Comparison of ENCODE assay signal across 8 mouse cellular contexts in the genomic region with DNA sequence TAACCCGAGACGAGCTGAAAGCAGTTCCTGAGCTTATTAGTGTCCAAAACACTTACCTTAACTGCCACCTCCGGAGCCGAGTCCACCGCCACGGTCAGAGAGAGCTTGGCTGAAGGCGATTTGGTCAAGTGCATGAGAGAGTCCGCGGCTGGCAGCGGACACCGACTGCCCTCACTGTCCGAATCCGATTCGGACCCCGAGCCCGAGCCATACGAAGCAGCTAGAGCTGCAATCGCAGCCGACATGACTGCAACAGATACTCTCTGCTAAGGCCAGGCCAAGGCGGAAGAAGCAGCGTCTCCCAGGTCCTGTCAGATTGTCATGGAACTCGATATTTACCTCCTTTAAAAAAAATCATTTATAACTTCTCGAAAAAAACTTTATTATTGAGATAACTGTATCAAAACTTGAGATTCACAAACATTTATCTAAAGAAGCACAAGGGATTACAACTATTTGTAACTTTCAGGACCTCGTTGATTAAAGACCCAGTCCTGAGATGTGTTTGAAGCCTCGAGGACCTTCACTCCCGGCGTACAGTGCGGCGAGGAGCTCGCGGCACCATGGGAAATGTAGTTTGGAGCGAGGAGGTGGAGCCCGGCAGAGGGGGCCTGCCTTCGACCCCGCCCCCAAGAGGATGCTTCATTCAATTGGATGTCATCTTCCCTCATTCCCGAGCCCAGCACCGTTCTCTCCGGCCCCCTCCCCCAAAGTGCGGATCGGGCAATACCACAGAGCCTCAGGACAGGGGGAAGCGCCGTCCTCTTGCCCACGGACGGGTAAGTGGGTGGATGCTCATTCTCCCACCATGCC. TPM values are rescaled to one million over a fixed set of nuclear protein-coding genes. Genes with fewer than 3 reads are reported as not detected.
DNase-seq lines count a peak whose midpoint lies in the region; ATAC-seq lines count a peak whose summit lies in the region.

A gene (minus strand): TSS at position 481 of the 813 bp plus-strand sequence.
A gene (plus strand): TSS at position 645 of the 813 bp plus-strand sequence.

- H3K9me3 ChIP-seq in lung, embryonic 16.5 days (ENCODE audit: control insufficient read depth, low read length) = no peaks in the 10 kb centered on the region

- peak; percentile 95 for DNase-seq in MEL-GATA-1-ER (ENCODE audit: extremely low read depth, low read depth)
- peak; percentile 98 for DNase-seq in cerebellum, adult 8-10 months
- DNase-seq in forelimb bud, embryonic 11.5 days (ENCODE audit: low read depth, low spot score) = peak; percentile 97
- peak; percentile 96 for DNase-seq in layer of hippocampus, adult 9-10 months (ENCODE audit: low spot score)
- peak; percentile 84 for DNase-seq in ovary, postnatal 10 days (ENCODE audit: low spot score)
- peak; percentile 87 for DNase-seq in thymus, postnatal 10 days (ENCODE audit: low spot score in 2 of 2)

- peak within 1 kb of the TSS; percentile 85 for H3K27ac ChIP-seq in lung, embryonic 16.5 days (ENCODE audit: low read length)

- H3K36me3 ChIP-seq in lung, embryonic 16.5 days (ENCODE audit: control insufficient read depth, insufficient read depth, low read length) = 0 out of 2 replicates have a peak, but pooled peaks cover 2% of the 10 kb centered on the region

- peak within 1 kb of the TSS; percentile 92 for H3K9ac ChIP-seq in lung, embryonic 16.5 days (ENCODE audit: low read length)

- H3K4me3 ChIP-seq in lung, embryonic 16.5 days (ENCODE audit: low read length) = peak within 1 kb of the TSS; percentile 90

- WGBS in lung, embryonic 16.5 days = under 1% methylated on average over 44 of the region's 44 CpGs

- peak; percentile 98 to 99 for ATAC-seq in hematopoietic stem cell, adult 5-6 weeks (replicated peaks in 1 of 2; ENCODE audit: insufficient read depth in 1 of 2, low FRiP score in 2 of 2, low TSS enrichment in 1 of 2, low read depth in 1 of 2, poor library complexity in 2 of 2, severe bottlenecking in 2 of 2)
- peak; percentile 98 for ATAC-seq in lung, embryonic 16.5 days (ENCODE audit: low read depth)

- no peaks in the 10 kb centered on the region for H3K27me3 ChIP-seq in lung, embryonic 16.5 days (ENCODE audit: control insufficient read depth, insufficient read depth, low read depth, low read length)

- peak within 1 kb of the TSS; percentile 98 for H3K4me2 ChIP-seq in lung, embryonic 16.5 days (ENCODE audit: low read depth, low read length)

- H3K4me1 ChIP-seq in lung, embryonic 16.5 days (replicated peaks; ENCODE audit: control insufficient read depth, insufficient read depth, low read length) = peaks cover 7% of the 10 kb centered on the region

RNA-seq across cellular contexts. Expression of the first gene that starts in this region (rescaled TPM):
- total RNA-seq in hematopoietic stem cell, adult 5-6 weeks (2017) = 41.9 and 48.4 TPM in 2 replicates
- 32.8 and 33.6 TPM in 2 replicates for polyA plus RNA-seq in lung, embryonic 16.5 days (2015; fragmentation: Nextera tagmentation; extraction: Ambion mirVana)

RNA-seq across cellular contexts. Expression of the second gene that starts in this region (rescaled TPM):
- total RNA-seq in hematopoietic stem cell, adult 5-6 weeks (2017) = not detected in 2 replicates
- 8.0 and 9.8 TPM in 2 replicates for polyA plus RNA-seq in lung, embryonic 16.5 days (2015; fragmentation: Nextera tagmentation; extraction: Ambion mirVana)

Comparison
In these comparisons a context has a peak if more than half of its experiments do, and no peak if none do; other contexts are left out.
1. Peak in every context shown above with its lines: DNase-seq, ATAC-seq, H3K4me3 ChIP-seq and H3K27ac ChIP-seq.